Mouse (Mus musculus): ENCODE data around the gene Ppil6. TPM values are rescaled to one million over a fixed set of nuclear protein-coding genes. Genes with fewer than 3 reads are reported as not detected.

Gene Ppil6
- polyA plus RNA-seq, 1 experiment from 2014 or later = 1.2 TPM

- ATAC-seq (ENCODE audit: insufficient read depth) (peak; percentile 80), DNase-seq (peak; percentile 87)
- peak overlapping the region; percentile 95 for H3K27ac ChIP-seq (ENCODE audit: low read depth)
- WGBS = 2% methylated on average over 20 of the region's 20 CpGs
- peak overlapping the region; percentile 63 for H3K4me3 ChIP-seq (ENCODE audit: low read depth, low read length)
- no peaks in the 10 kb centered on the region for H3K27me3 ChIP-seq (ENCODE audit: insufficient read depth, low read length)
- peaks cover 35% of the 10 kb centered on the region for H3K36me3 ChIP-seq (ENCODE audit: insufficient read depth)
- H3K4me1 ChIP-seq (ENCODE audit: insufficient read depth) = peaks cover 12% of the 10 kb centered on the region
- no peak for TF ChIP-seq CTCF (IDR thresholded peaks at IDR 0.05; ENCODE audit: low read depth)
- peak overlapping the region; percentile 76 for H3K9ac ChIP-seq
- H3K4me2 ChIP-seq = peak overlapping the region; percentile 83
- H3K9me3 ChIP-seq (ENCODE audit: low read depth, low read length) = no peaks in the 10 kb centered on the region
Observed at GRCm38 (mm10) chr10:41477278-41478181, 12.7 kb upstream of the Ppil6 start.

- 75% methylated on average over 3 of the region's 3 CpGs for WGBS
- no peak for ATAC-seq (ENCODE audit: insufficient read depth)
- H3K9ac ChIP-seq = no peak overlapping the region
- H3K4me3 ChIP-seq (ENCODE audit: low read depth, low read length) = no peak overlapping the region
- no peaks in the 10 kb centered on the region for H3K9me3 ChIP-seq (ENCODE audit: low read depth, low read length)
- no peak for TF ChIP-seq CTCF (IDR thresholded peaks at IDR 0.05; ENCODE audit: low read depth)
- peaks cover 10% of the 10 kb centered on the region for H3K4me1 ChIP-seq (ENCODE audit: insufficient read depth)
- no peak for DNase-seq
- no peak overlapping the region for H3K27ac ChIP-seq (ENCODE audit: low read depth)
- H3K4me2 ChIP-seq = no peak overlapping the region
- peaks cover 59% of the 10 kb centered on the region for H3K36me3 ChIP-seq (ENCODE audit: insufficient read depth)
- no peaks in the 10 kb centered on the region for H3K27me3 ChIP-seq (ENCODE audit: insufficient read depth, low read length)
Observed at GRCm38 (mm10) chr10:41479961-41480360, 10.3 kb upstream of the Ppil6 start.

GRCm38 (mm10) chr10:41480938-41481880 lies 9.0 kb upstream of the Ppil6 start:
- no peak for TF ChIP-seq CTCF (IDR thresholded peaks at IDR 0.05; ENCODE audit: low read depth)

GRCm38 (mm10) chr10:41482446-41482845 lies 7.8 kb upstream of the Ppil6 start:
- no peak for TF ChIP-seq CTCF (IDR thresholded peaks at IDR 0.05; ENCODE audit: low read depth)
- H3K9ac ChIP-seq = no peak overlapping the region
- H3K36me3 ChIP-seq (ENCODE audit: insufficient read depth) = peaks cover 84% of the 10 kb centered on the region

More at GRCm38 (mm10) chr10:41480938-41481880, 9.0 kb upstream of the Ppil6 start:
- H3K9me3 ChIP-seq (ENCODE audit: low read depth, low read length) = no peaks in the 10 kb centered on the region
- 0 out of 2 replicates have a peak overlapping the region, but pooled peaks have one; percentile 7 for H3K4me2 ChIP-seq
- ATAC-seq (ENCODE audit: insufficient read depth) (no peak), DNase-seq (peak; percentile 21)
- H3K9ac ChIP-seq = no peak overlapping the region
- peaks cover 72% of the 10 kb centered on the region for H3K36me3 ChIP-seq (ENCODE audit: insufficient read depth)
- peaks cover 4% of the 10 kb centered on the region; the same call in 1 of the 2 replicates for H3K4me1 ChIP-seq (ENCODE audit: insufficient read depth)
- WGBS = 57% methylated on average over 33 of the region's 33 CpGs
- no peaks in the 10 kb centered on the region for H3K27me3 ChIP-seq (ENCODE audit: insufficient read depth, low read length)
- no peak overlapping the region for H3K4me3 ChIP-seq (ENCODE audit: low read depth, low read length)
- no peak overlapping the region for H3K27ac ChIP-seq (ENCODE audit: low read depth)

GRCm38 (mm10) chr10:41485778-41486177 lies 4.5 kb upstream of the Ppil6 start:
- H3K4me1 ChIP-seq (ENCODE audit: insufficient read depth) = peaks cover 4% of the 10 kb centered on the region
- H3K4me2 ChIP-seq = no peak overlapping the region
- no peak overlapping the region for H3K9ac ChIP-seq
- no peaks in the 10 kb centered on the region for H3K9me3 ChIP-seq (ENCODE audit: low read depth, low read length)
- peaks cover 75% of the 10 kb centered on the region for H3K36me3 ChIP-seq (ENCODE audit: insufficient read depth)
- TF ChIP-seq CTCF (IDR thresholded peaks at IDR 0.05; ENCODE audit: low read depth) = no peak
- no peak overlapping the region for H3K4me3 ChIP-seq (ENCODE audit: low read depth, low read length)
- H3K27me3 ChIP-seq (ENCODE audit: insufficient read depth, low read length) = no peaks in the 10 kb centered on the region
- ATAC-seq (ENCODE audit: insufficient read depth) (no peak), DNase-seq (no peak)
- H3K27ac ChIP-seq (ENCODE audit: low read depth) = no peak overlapping the region
- WGBS = 85% methylated on average over 16 of the region's 16 CpGs

More at GRCm38 (mm10) chr10:41482446-41482845, 7.8 kb upstream of the Ppil6 start:
- no peak for DNase-seq
- peaks cover 4% of the 10 kb centered on the region; the same call in 1 of the 2 replicates for H3K4me1 ChIP-seq (ENCODE audit: insufficient read depth)
- H3K4me3 ChIP-seq (ENCODE audit: low read depth, low read length) = no peak overlapping the region
- no peak for ATAC-seq (ENCODE audit: insufficient read depth)
- no peaks in the 10 kb centered on the region for H3K9me3 ChIP-seq (ENCODE audit: low read depth, low read length)
- H3K4me2 ChIP-seq = no peak overlapping the region
- 88% methylated on average over 7 of the region's 7 CpGs for whole genome bisulfite sequencing
- no peaks in the 10 kb centered on the region for H3K27me3 ChIP-seq (ENCODE audit: insufficient read depth, low read length)
- no peak overlapping the region for H3K27ac ChIP-seq (ENCODE audit: low read depth)

- DNase-seq (no peak), ATAC-seq (ENCODE audit: insufficient read depth) (no peak)
- no peak overlapping the region for H3K27ac ChIP-seq (ENCODE audit: low read depth)
- H3K36me3 ChIP-seq (ENCODE audit: insufficient read depth) = peaks cover 69% of the 10 kb centered on the region
- no peak overlapping the region for H3K4me2 ChIP-seq
- no peak overlapping the region for H3K9ac ChIP-seq
- 79% methylated on average over 14 of the region's 14 CpGs for WGBS
- H3K9me3 ChIP-seq (ENCODE audit: low read depth, low read length) = no peaks in the 10 kb centered on the region
- no peaks in the 10 kb centered on the region for H3K27me3 ChIP-seq (ENCODE audit: insufficient read depth, low read length)
- TF ChIP-seq CTCF (IDR thresholded peaks at IDR 0.05; ENCODE audit: low read depth) = no peak
- H3K4me1 ChIP-seq (ENCODE audit: insufficient read depth) = peaks cover 4% of the 10 kb centered on the region
- no peak overlapping the region for H3K4me3 ChIP-seq (ENCODE audit: low read depth, low read length)
Observed at GRCm38 (mm10) chr10:41486506-41487170, 3.6 kb upstream of the Ppil6 start.

All from lung, embryonic 14.5 days (tissue).